Mouse (Mus musculus) hindbrain, embryonic 15.5 days (tissue): ENCODE measurements around the gene Nup107. TPM values are rescaled to one million over a fixed set of nuclear protein-coding genes. Genes with fewer than 3 reads are reported as not detected.

Source experiments
- ATAC-seq: fragments of 200-750 bp; cut with Nextera tagmentation; 2 replicates; pipeline ENCODE4 v1.8.0; 2017; ENCODE audit warnings: low read depth, moderate number of reproducible peaks, moderate TSS enrichment; ENCODE audit not compliant: low FRiP score
- H3K27ac ChIP-seq: fragments of 300-500 bp; sonication (generic); replicated peaks from 2 replicates; pipeline ENCODE4 v1.5.1; 2015; ENCODE audit warnings: mild to moderate bottlenecking, inconsistent platforms
- H3K27me3 ChIP-seq: fragments of 300-500 bp; sonication (generic); 2 replicates; pipeline ENCODE4 v1.6.1; 2015; ENCODE audit warnings: control low read depth, inconsistent platforms
- H3K36me3 ChIP-seq: fragments of 300-500 bp; sonication (generic); 2 replicates; pipeline ENCODE4 v1.6.1; 2015; ENCODE audit warnings: control low read depth, inconsistent platforms
- H3K4me1 ChIP-seq: fragments of 300-500 bp; sonication (generic); replicated peaks from 2 replicates; pipeline ENCODE4 v1.6.1; 2015; ENCODE audit warnings: control low read depth, inconsistent platforms
- H3K4me2 ChIP-seq: fragments of 300-500 bp; sonication (generic); 2 replicates; pipeline ENCODE4 v1.6.1; 2015; ENCODE audit warnings: moderate library complexity, mild to moderate bottlenecking, inconsistent platforms
- H3K4me3 ChIP-seq: fragments of 300-500 bp; sonication (generic); 2 replicates; pipeline ENCODE4 v1.5.1; 2015; ENCODE audit warnings: mild to moderate bottlenecking, inconsistent platforms
- H3K9ac ChIP-seq: fragments of 300-500 bp; sonication (generic); 2 replicates; pipeline ENCODE4 v1.6.1; 2015; ENCODE audit warnings: inconsistent platforms
- H3K9me3 ChIP-seq: fragments of 300-500 bp; sonication (generic); 2 replicates; pipeline ENCODE4 v1.6.1; 2016; ENCODE audit warnings: control low read depth, inconsistent platforms
- WGBS: fragments of 180-500 bp; shearing (Covaris S2); methylation state at CpG from one replicate; pipeline ENCODE4 v1.1.7; 2015; 5-methylcytosine and 5-hydroxymethylcytosine counted together
- polyA plus RNA-seq: library from polyadenylated mRNA; unstranded; fragments of >200 nt; fragmentation: Nextera tagmentation; extraction: Ambion mirVana; gene quantifications from 2 replicates; pipeline ENCODE4 v1.2.1, GENCODE M21; 2015

Gene Nup107
- polyA plus RNA-seq, 1 experiment from 2014 or later = 31.4 TPM

DNA sequence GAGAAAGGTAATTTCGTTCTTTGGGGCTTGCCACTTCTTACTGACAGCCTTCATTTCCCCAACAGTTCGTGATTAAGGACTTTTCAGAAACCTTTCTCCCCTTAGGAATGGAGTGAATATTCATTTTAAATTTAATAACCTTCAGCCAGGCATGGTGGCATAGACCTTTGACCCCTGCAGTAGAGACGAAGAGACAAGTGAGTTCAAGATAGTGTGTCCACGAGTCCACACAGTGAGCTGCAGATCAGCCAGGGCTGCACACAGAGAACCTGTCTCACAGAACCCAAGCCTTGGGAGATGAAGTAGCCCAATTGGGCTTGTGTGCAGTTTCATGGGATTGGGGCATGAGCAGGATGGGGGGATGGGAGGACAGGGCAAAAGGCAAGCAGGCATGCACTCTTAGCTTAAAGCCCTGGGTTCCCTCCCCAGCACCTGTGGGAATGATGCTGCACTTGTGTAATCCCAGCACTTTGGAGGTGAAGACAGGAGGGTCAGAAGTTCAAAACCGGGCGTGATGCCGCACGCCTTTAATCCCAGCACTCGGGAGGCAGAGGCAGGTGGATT lies 80.2 kb downstream of the Nup107 start:
- Histone ChIP-seq H3K4me1 (peaks cover 18% of the 10 kb centered on the region), H3K36me3 (peaks cover 6% of the 10 kb centered on the region; the same call in 1 of the 2 replicates), H3K4me2 (no peak overlapping the region), H3K27ac (no peak overlapping the region), H3K27me3 (no peaks in the 10 kb centered on the region), H3K9me3 (no peaks in the 10 kb centered on the region), H3K9ac (no peak overlapping the region), H3K4me3 (no peak overlapping the region)
- ATAC-seq = no peak
- 84% methylated on average over 9 of the region's 9 CpGs for WGBS

- no peak for ATAC-seq
- Histone ChIP-seq H3K27me3 (no peaks in the 10 kb centered on the region), H3K4me2 (peak overlapping the region; percentile 66), H3K27ac (no peak overlapping the region), H3K4me3 (peak overlapping the region; percentile 76), H3K9ac (peak overlapping the region; percentile 50; the same call in 1 of the 2 replicates), H3K4me1 (peaks cover 26% of the 10 kb centered on the region), H3K9me3 (no peaks in the 10 kb centered on the region), H3K36me3 (peaks cover 15% of the 10 kb centered on the region)
- WGBS = 63% methylated on average over 5 of the region's 5 CpGs
These were observed 81.1 kb downstream of the Nup107 start for GRCm38 (mm10) chr10:117711408-117711807.

DNA sequence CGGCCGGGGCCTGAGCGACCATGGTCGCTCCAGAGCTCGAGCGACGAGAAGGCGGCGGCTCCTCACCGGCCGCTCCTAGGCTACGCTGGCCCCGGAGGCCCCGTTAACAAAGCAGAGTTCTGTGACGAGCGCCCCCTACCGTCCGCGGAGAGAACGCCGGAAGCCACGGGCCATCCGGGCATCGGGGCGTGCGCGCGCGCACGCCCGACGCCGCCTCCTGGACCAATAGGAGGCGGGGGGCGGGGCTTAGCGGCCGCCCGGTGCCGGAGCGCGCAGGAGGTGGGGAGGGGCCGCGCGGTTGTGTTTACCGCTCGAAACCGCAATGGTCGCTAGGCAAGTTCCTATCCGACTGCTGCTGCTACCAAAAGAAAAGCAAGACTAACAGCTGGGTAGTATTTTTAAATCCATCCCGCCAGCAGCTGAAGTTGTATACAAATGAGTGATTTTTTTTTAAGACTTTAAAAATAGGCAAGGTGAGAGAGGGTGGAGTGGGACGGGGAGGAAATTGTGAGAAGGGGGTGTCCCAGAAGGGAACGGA lies 81.8 kb downstream of the Nup107 start, which contains the start of gene Mdm2:
TSS of gene Mdm2 (minus strand) at position 155 of the 538 bp plus-strand sequence.
- Histone ChIP-seq H3K9ac (peak within 1 kb of the TSS; percentile 100), H3K9me3 (no peaks in the 10 kb centered on the region), H3K36me3 (peaks cover 17% of the 10 kb centered on the region), H3K4me2 (peak within 1 kb of the TSS; percentile 66), H3K27ac (peak within 1 kb of the TSS; percentile 99), H3K4me1 (peaks cover 26% of the 10 kb centered on the region), H3K27me3 (no peaks in the 10 kb centered on the region), H3K4me3 (peak within 1 kb of the TSS; percentile 76)
- WGBS = under 1% methylated on average over 52 of the region's 52 CpGs
- ATAC-seq = peak; percentile 95

- ATAC-seq = peak; percentile 80
- Histone ChIP-seq H3K4me3 (peak overlapping the region; percentile 76), H3K9me3 (no peaks in the 10 kb centered on the region), H3K4me2 (peak overlapping the region; percentile 66), H3K27ac (peak overlapping the region; percentile 99), H3K9ac (peak overlapping the region; percentile 100), H3K36me3 (peaks cover 23% of the 10 kb centered on the region), H3K4me1 (peaks cover 26% of the 10 kb centered on the region), H3K27me3 (no peaks in the 10 kb centered on the region)
- WGBS = under 1% methylated on average over 53 of the region's 71 CpGs
These were observed 82.4 kb downstream of the Nup107 start for GRCm38 (mm10) chr10:117709930-117710603.

DNA sequence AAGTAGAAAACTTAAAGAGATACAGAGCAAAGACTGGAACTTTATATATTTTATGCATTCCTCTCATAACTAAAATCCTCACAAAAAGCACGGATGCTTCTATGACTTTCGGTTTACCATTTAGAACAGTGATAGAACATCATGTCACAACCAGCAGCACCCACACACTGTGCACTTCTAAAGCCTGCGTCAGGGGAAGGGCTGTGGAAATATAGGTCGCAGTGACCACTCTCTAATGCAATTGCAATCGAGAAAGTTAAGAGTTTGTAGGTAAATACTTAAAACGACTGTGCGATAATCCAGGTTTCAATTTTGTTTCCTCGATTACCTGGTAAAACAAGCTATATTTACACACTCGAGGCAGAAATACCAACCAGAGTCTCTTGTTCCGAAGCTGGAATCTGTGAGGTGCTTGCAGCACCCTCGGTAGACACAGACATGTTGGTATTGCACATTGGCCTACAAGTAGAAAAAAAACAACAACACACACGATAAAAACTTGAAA lies 83.1 kb downstream of the Nup107 start:
- H3K27ac ChIP-seq = peak overlapping the region; percentile 99

DNA sequence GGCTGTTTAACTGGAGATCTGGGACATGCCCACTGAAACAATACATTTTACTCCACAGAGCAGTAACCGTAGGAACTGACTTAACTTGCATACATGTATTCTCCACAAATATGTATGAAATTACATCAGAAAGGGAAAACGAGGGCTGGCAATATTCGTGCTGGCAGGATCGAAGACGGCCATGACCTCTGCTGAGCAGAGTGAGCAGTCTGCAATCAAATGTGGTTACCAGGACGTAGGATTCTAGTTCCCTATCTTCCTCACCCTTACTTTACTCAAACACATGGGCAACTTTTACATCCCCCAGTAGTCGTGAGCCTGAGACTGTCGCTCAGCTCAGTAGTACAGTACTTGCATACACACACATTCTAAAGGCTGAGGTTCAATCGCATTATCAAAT lies 83.6 kb downstream of the Nup107 start:
- no peaks in the 10 kb centered on the region for H3K9me3 ChIP-seq
- H3K4me3 ChIP-seq = peak overlapping the region; percentile 76
- 86% methylated on average over 9 of the region's 9 CpGs for WGBS
- ATAC-seq = no peak
- peaks cover 26% of the 10 kb centered on the region for H3K4me1 ChIP-seq
- H3K27me3 ChIP-seq = no peaks in the 10 kb centered on the region
- peak overlapping the region; percentile 66 for H3K4me2 ChIP-seq
- peaks cover 33% of the 10 kb centered on the region for H3K36me3 ChIP-seq
- no peak overlapping the region for H3K27ac ChIP-seq
- H3K9ac ChIP-seq = no peak overlapping the region

More for the DNA sequence above, 83.1 kb downstream of the Nup107 start:
- H3K4me2 ChIP-seq = peak overlapping the region; percentile 66
- no peak for ATAC-seq
- H3K4me3 ChIP-seq = peak overlapping the region; percentile 76
- no peaks in the 10 kb centered on the region for H3K9me3 ChIP-seq
- peak overlapping the region; percentile 100 for H3K9ac ChIP-seq
- H3K27me3 ChIP-seq = no peaks in the 10 kb centered on the region
- peaks cover 30% of the 10 kb centered on the region for H3K36me3 ChIP-seq
- H3K4me1 ChIP-seq = peaks cover 26% of the 10 kb centered on the region
- 51% methylated on average over 12 of the region's 12 CpGs for WGBS

DNA sequence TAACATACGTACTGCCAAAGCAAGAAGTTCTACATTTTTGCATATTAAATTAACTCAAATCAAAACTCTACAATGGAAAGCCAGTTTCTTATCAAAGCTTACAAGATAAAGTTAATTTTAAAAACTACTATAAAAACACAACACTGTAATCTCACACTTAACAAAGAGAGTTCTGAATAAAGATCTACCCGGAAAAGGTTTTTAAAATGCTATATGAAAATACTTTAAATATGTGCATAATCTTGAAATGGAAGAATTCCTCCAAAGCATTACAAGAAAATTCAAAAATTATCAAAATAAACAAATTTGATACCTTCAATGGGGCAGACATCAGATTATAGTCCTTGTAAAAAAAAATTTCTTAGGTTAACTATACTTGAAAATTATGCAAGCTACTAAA lies 84.1 kb downstream of the Nup107 start:
- H3K4me1 ChIP-seq = peaks cover 26% of the 10 kb centered on the region
- 0 out of 2 replicates have a peak overlapping the region, but pooled peaks have one; percentile 76 for H3K4me3 ChIP-seq
- H3K27ac ChIP-seq = no peak overlapping the region
- H3K9ac ChIP-seq = no peak overlapping the region
- H3K9me3 ChIP-seq = no peaks in the 10 kb centered on the region
- H3K36me3 ChIP-seq = peaks cover 38% of the 10 kb centered on the region
- no peak overlapping the region for H3K4me2 ChIP-seq
- 96% methylated on average over 2 of the region's 2 CpGs for WGBS
- no peaks in the 10 kb centered on the region for H3K27me3 ChIP-seq
- no peak for ATAC-seq

DNA sequence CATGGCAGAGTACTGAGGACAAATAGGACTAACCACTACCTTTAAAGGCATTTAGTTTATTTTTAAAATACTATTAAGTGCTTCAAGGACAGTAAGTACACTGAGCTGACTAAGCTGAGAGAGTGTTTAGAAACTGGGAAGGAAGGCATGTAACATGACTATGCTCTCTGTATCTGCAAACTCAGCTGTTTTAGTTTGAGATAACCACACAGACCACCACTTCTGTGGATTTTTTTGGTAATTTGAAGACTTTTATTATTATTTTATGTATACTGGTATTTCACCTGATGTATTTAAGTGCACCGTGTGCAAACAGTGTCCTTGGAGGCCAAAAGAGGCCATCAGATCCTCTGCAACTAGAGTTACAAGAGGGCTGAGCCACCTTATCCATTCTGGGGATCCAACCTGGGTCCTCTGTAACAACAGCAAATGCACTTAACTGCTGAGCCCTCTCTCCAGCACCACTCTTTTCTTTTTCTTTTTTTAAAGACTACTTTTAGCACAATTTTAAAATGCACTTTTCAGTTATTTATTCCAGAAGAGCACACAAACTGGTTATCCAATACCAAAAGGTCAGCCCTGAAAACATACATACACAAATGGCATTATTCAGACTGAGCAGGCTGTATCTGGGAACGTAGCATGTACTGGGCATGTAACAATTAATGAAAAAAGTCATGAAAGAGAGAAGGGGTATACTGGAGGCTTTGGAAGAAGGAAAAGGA lies 85.2 kb downstream of the Nup107 start:
- no peaks in the 10 kb centered on the region for H3K27me3 ChIP-seq
- ATAC-seq = no peak
- H3K9me3 ChIP-seq = no peaks in the 10 kb centered on the region
- no peak overlapping the region for H3K4me2 ChIP-seq
- H3K27ac ChIP-seq = no peak overlapping the region
- no peak overlapping the region for H3K4me3 ChIP-seq
- H3K4me1 ChIP-seq = peaks cover 26% of the 10 kb centered on the region
- WGBS = 96% methylated on average over 2 of the region's 2 CpGs
- no peak overlapping the region for H3K9ac ChIP-seq
- H3K36me3 ChIP-seq = peaks cover 48% of the 10 kb centered on the region

DNA sequence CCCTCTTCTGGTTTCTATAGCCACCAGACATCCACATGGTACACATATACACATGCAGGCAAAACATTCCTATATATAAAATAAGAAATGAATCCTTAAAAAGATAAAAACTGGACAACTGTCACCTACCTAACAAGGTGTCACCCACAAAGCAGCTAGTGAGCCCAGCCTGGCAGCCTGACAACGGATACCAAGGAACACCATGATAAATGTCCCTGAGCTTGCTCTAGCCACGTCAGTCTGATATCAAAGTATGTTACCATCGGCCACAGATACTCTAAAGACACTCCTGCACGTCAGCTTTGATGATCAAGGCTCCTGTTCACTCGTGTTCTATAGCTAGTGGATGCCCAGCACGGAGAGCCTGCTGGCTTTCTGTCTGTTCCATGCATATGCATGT lies 86.1 kb downstream of the Nup107 start:
- no peak for ATAC-seq
- H3K4me2 ChIP-seq = no peak overlapping the region
- H3K36me3 ChIP-seq = peaks cover 55% of the 10 kb centered on the region
- H3K27ac ChIP-seq = no peak overlapping the region
- H3K4me3 ChIP-seq = no peak overlapping the region
- peaks cover 25% of the 10 kb centered on the region for H3K4me1 ChIP-seq
- no peaks in the 10 kb centered on the region for H3K27me3 ChIP-seq
- WGBS = 79% methylated on average over 6 of the region's 6 CpGs
- no peaks in the 10 kb centered on the region for H3K9me3 ChIP-seq
- no peak overlapping the region for H3K9ac ChIP-seq

GRCm38 (mm10) chr10:117705806-117706205 lies 86.7 kb downstream of the Nup107 start:
- H3K27ac ChIP-seq = no peak overlapping the region
- H3K4me3 ChIP-seq = no peak overlapping the region
- no peak overlapping the region for H3K4me2 ChIP-seq
- peaks cover 57% of the 10 kb centered on the region for H3K36me3 ChIP-seq
- H3K9ac ChIP-seq = no peak overlapping the region
- H3K9me3 ChIP-seq = no peaks in the 10 kb centered on the region
- H3K27me3 ChIP-seq = no peaks in the 10 kb centered on the region
- H3K4me1 ChIP-seq = peaks cover 20% of the 10 kb centered on the region
- ATAC-seq = no peak

DNA sequence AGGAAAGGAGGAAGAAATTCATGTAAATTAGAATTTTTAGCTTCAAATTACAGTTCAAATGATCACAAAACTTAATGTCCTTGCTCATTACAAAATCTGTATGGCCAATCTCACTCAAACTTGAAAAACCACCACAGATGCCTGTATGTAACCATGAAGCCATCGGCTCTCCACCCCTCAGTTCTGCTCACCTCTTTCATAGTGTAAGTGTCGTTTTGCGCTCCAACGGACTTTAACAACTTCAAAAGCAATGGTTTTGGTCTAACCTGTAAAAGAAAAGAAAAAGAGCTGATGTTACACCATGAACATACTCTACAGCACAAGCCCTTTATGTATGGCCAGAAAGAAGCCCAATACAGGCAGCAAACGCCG lies 87.6 kb downstream of the Nup107 start:
- no peak overlapping the region for H3K9ac ChIP-seq
- H3K4me3 ChIP-seq = no peak overlapping the region
- no peak overlapping the region for H3K4me2 ChIP-seq
- H3K9me3 ChIP-seq = no peaks in the 10 kb centered on the region
- no peaks in the 10 kb centered on the region for H3K27me3 ChIP-seq
- no peak overlapping the region for H3K27ac ChIP-seq
- ATAC-seq = no peak
- peaks cover 20% of the 10 kb centered on the region for H3K4me1 ChIP-seq
- peaks cover 66% of the 10 kb centered on the region for H3K36me3 ChIP-seq
- 95% methylated on average over 6 of the region's 6 CpGs for WGBS
